Mouse (Mus musculus) stomach, embryonic 16.5 days (tissue): ENCODE measurements around the gene Ankrd65. TPM values are rescaled to one million over a fixed set of nuclear protein-coding genes. Genes with fewer than 3 reads are reported as not detected.

Experiments
- ATAC-seq: fragments of 200-750 bp; cut with Nextera tagmentation; 2 replicates; pipeline ENCODE4 v1.8.0; 2017; ENCODE audit warnings: moderate number of reproducible peaks, moderate TSS enrichment; ENCODE audit not compliant: insufficient read depth, low FRiP score
- H3K27ac ChIP-seq: fragments of 300-500 bp; sonication (generic); 2 replicates; pipeline ENCODE4 v1.5.1; 2014; ENCODE audit warnings: low read length
- H3K27me3 ChIP-seq: fragments of 300-500 bp; sonication (generic); 2 replicates; pipeline ENCODE4 v1.6.1; 2014; ENCODE audit warnings: low read length, control low read depth, mixed read lengths; ENCODE audit not compliant: control insufficient read depth, insufficient read depth
- H3K36me3 ChIP-seq: fragments of 300-500 bp; sonication (generic); 2 replicates; pipeline ENCODE4 v1.6.1; 2014; ENCODE audit warnings: low read length; ENCODE audit not compliant: control insufficient read depth, insufficient read depth
- H3K4me1 ChIP-seq: fragments of 300-500 bp; sonication (generic); 2 replicates; pipeline ENCODE4 v1.6.1; 2014; ENCODE audit warnings: low read length, control low read depth, mixed read lengths; ENCODE audit not compliant: control insufficient read depth, insufficient read depth
- H3K4me2 ChIP-seq: fragments of 300-500 bp; sonication (generic); 2 replicates; pipeline ENCODE4 v1.6.1; 2014; ENCODE audit warnings: low read depth, low read length, mixed read lengths
- H3K4me3 ChIP-seq: fragments of 300-500 bp; sonication (generic); replicated peaks from 2 replicates; pipeline ENCODE4 v1.5.1; 2014; ENCODE audit warnings: mild to moderate bottlenecking, low read length
- H3K9ac ChIP-seq: fragments of 300-500 bp; sonication (generic); 2 replicates; pipeline ENCODE4 v1.6.1; 2014; ENCODE audit warnings: low read length
- H3K9me3 ChIP-seq: fragments of 300-500 bp; sonication (generic); replicated peaks from 2 replicates; pipeline ENCODE4 v1.6.1; 2016; ENCODE audit warnings: low read length, control low read depth; ENCODE audit not compliant: control insufficient read depth
- WGBS: fragments of 180-500 bp; shearing (Covaris S2); extraction: QIAGEN DNeasy Blood & Tissue Kit; methylation state at CpG from one replicate; pipeline ENCODE4 v1.1.7; 2014; 5-methylcytosine and 5-hydroxymethylcytosine counted together
- polyA plus RNA-seq: library from polyadenylated mRNA; unstranded; fragments of >200 nt; fragmentation: Nextera tagmentation; extraction: Ambion mirVana; gene quantifications from 2 replicates; pipeline ENCODE4 v1.2.1, GENCODE M21; 2015

Ankrd65 gene
- polyA plus RNA-seq, 1 experiment from 2014 or later, result 0.35 TPM

DNA sequence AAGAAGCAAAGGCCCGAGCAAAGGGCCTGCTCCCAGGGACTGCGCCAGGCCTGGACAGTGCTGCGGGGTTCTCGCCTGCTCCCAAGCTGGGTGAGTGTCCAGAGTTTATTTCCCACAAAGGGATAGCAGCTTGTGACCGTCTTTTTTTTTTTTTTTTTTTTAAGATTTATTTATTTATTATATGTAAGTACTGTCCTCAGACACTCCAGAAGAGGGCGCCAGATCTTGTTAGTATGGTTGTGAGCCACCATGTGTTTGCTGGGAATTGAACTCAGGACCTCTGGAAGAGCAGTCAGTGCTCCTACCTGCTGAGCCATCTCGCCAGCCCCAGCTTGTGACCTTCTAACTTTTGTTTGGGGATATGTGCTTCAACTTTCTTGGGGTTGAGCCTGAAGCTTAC, 30.8 kb downstream of the Ankrd65 start:
- 72% methylated on average over 7 of the region's 7 CpGs for WGBS
- Histone ChIP-seq H3K36me3 (peaks cover 74% of the 10 kb centered on the region), H3K4me3 (no peak overlapping the region), H3K4me2 (no peak overlapping the region), H3K4me1 (no peaks in the 10 kb centered on the region), H3K27ac (no peak overlapping the region), H3K9me3 (no peaks in the 10 kb centered on the region), H3K27me3 (no peaks in the 10 kb centered on the region), H3K9ac (no peak overlapping the region)
- no peak for ATAC-seq

DNA sequence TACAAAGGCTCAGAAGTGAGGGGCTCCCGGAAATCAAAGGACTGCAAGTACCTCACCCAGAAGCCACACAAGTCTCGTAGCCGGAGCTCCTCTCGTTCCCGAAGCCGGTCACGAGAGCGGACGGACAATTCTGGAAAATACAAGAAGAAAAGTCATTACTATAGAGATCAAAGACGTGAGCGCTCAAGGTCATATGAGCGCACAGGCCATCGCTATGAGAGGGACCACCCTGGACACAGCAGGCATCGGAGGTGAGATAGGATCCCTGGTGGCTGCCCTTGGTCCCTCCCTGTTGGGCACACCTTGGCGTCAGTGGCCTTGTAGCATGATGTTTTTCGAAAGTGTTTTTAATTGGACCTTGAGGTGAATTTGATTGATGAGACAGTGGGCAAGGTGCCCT, 33.2 kb downstream of the Ankrd65 start:
- ATAC-seq, result no peak
- 93% methylated on average over 16 of the region's 16 CpGs for WGBS
- no peak overlapping the region for H3K4me2 ChIP-seq
- no peaks in the 10 kb centered on the region for H3K4me1 ChIP-seq
- no peaks in the 10 kb centered on the region for H3K27me3 ChIP-seq
- peaks cover 64% of the 10 kb centered on the region for H3K36me3 ChIP-seq
- H3K9ac ChIP-seq, result no peak overlapping the region
- H3K4me3 ChIP-seq, result no peak overlapping the region
- no peak overlapping the region for H3K27ac ChIP-seq
- no peaks in the 10 kb centered on the region for H3K9me3 ChIP-seq

DNA sequence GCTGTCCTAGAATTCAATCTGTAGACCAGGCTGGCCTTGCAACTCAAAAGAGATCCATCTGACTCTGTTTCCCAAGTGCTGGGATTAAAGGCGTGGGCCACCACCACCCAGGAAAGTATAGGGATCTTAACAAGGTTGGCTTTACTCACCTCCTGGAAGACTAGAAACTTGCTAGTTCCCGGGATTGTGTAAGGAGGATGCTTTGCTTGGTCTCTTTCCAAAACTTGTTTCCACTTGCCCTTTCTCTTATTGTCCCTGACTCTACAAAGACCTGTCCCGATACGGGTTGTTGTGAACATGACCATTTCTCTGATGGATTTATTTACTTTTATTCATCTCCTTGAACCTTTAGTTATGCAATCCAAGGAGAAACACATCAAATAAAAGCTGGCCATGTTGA, 39.6 kb downstream of the Ankrd65 start:
- 87% methylated on average over 4 of the region's 4 CpGs for WGBS
- Histone ChIP-seq H3K9ac (no peak overlapping the region), H3K4me1 (peaks cover 21% of the 10 kb centered on the region), H3K4me3 (no peak overlapping the region), H3K27me3 (no peaks in the 10 kb centered on the region), H3K36me3 (peaks cover 16% of the 10 kb centered on the region; the same call in 1 of the 2 replicates), H3K27ac (no peak overlapping the region), H3K9me3 (no peaks in the 10 kb centered on the region), H3K4me2 (no peak overlapping the region)
- no peak for ATAC-seq

DNA sequence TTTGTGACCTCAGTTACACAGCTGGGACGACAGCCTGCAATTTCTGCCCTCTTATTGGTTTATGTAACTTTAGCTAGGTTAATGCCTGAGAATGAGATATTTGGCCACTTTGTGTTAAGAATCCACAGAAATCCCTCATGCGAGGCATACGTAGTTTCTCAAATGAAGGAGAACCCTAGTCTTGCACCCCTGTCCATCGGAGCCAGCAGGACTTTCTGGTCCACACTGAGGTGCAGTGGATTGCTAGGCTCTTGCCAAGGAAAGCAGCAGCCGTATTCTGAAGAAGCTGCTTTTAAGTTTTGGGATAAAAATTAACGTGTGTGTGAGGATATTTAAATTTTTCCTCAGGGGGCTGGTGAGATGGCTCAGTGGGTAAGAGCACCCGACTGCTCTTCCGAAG, 40.4 kb downstream of the Ankrd65 start:
- no peak for ATAC-seq
- peaks cover 10% of the 10 kb centered on the region; the same call in 1 of the 2 replicates for H3K36me3 ChIP-seq
- peaks cover 21% of the 10 kb centered on the region for H3K4me1 ChIP-seq
- WGBS, result 51% methylated on average over 8 of the region's 8 CpGs
- peak overlapping the region; percentile 96 for H3K27ac ChIP-seq
- peak overlapping the region; percentile 88 for H3K4me3 ChIP-seq
- peak overlapping the region; percentile 55 for H3K9ac ChIP-seq
- H3K27me3 ChIP-seq, result no peaks in the 10 kb centered on the region
- no peaks in the 10 kb centered on the region for H3K9me3 ChIP-seq
- H3K4me2 ChIP-seq, result peak overlapping the region; percentile 98

DNA sequence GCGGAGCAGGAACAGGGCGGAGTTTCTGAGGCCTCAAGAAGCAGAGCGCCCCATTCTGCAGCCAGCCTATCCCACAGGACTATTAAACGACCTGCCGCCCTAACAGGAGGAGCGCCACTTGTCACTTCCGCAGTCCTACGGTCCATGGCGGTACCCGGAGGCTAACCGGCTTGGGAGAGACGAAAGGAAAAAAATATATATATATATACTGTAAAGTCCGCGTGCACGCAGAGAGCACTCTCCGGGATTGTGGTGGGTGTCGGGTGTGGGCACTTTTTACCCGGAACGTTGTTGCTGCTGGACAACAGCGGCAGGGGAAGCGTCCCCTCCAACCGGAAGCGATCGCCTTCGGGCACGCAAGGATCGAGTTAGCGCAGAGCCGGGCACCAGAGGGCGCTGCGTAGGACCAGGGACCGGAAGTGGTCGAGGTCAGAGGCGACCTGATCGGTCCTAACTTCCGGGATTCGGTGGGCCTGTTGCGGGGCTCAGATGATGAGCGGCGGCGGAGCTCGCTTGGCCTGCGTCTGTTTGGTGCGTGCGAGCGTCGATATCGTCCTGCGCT, 41.0 kb downstream of the Ankrd65 start, which contains the start of gene Aurkaip1:
TSS of gene Aurkaip1 (plus strand) at position 68 of the 562 bp plus-strand sequence.
- H3K4me2 ChIP-seq, result peak within 1 kb of the TSS; percentile 98
- peak; percentile 95 for ATAC-seq
- no peaks in the 10 kb centered on the region for H3K9me3 ChIP-seq
- peak within 1 kb of the TSS; percentile 88 for H3K4me3 ChIP-seq
- H3K27ac ChIP-seq, result peak within 1 kb of the TSS; percentile 96
- 0 out of 2 replicates have a peak, but pooled peaks cover 8% of the 10 kb centered on the region for H3K36me3 ChIP-seq
- peak within 1 kb of the TSS; percentile 93 for H3K9ac ChIP-seq
- H3K4me1 ChIP-seq, result peaks cover 21% of the 10 kb centered on the region
- no peaks in the 10 kb centered on the region for H3K27me3 ChIP-seq
- WGBS, result under 1% methylated on average over 49 of the region's 49 CpGs

DNA sequence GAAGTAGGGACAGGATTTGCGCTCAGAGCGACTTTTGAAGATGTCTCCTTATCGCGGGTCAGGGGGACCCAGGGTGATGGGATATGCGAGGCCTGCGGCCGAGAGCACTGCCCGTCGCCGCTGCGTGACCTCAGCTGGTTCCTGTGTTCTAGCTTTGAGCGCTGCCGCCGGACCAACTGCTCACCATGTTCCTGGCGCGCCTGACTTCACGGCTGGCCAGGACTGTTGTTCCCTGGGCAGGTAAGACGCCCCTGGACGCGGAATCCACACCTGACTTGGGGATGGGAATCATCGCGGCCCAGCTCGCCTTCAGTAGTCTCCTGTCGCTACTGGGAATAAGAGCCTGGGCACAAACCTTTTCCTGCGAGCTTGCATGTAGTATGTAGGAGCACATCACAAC, 41.6 kb downstream of the Ankrd65 start:
- Histone ChIP-seq H3K9me3 (no peaks in the 10 kb centered on the region), H3K4me2 (peak overlapping the region; percentile 98), H3K36me3 (0 out of 2 replicates have a peak, but pooled peaks cover 8% of the 10 kb centered on the region), H3K27ac (peak overlapping the region; percentile 96), H3K4me3 (peak overlapping the region; percentile 88), H3K27me3 (no peaks in the 10 kb centered on the region), H3K9ac (peak overlapping the region; percentile 93), H3K4me1 (peaks cover 21% of the 10 kb centered on the region)
- peak; percentile 1 for ATAC-seq
- WGBS, result under 1% methylated on average over 25 of the region's 25 CpGs

DNA sequence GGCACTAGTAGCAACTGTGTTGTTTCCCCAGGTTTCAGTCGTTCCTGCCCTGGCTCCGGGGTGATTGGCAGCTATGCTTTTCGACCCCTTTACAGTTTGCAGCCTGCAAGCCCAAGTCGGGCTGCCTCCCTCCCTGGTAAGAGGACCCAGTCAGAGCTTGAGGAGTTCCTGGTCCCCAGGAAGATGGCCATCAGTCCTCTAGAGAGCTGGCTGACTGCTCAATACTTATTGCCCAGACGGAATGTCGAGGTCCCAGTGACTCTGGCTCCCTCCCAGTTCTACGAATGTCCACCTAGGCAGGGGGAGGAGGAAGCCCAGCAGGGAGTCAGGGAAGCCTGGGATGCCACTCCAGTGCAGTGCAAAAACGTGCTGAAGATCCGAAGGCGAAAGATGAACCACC, 42.1 kb downstream of the Ankrd65 start:
- H3K4me3 ChIP-seq, result peak overlapping the region; percentile 88
- H3K27me3 ChIP-seq, result no peaks in the 10 kb centered on the region
- ATAC-seq, result no peak
- H3K4me1 ChIP-seq, result peaks cover 21% of the 10 kb centered on the region
- H3K9ac ChIP-seq, result peak overlapping the region; percentile 93
- H3K36me3 ChIP-seq, result 0 out of 2 replicates have a peak, but pooled peaks cover 8% of the 10 kb centered on the region
- 51% methylated on average over 10 of the region's 10 CpGs for WGBS
- H3K4me2 ChIP-seq, result peak overlapping the region; percentile 98
- no peaks in the 10 kb centered on the region for H3K9me3 ChIP-seq
- H3K27ac ChIP-seq, result peak overlapping the region; percentile 96

DNA sequence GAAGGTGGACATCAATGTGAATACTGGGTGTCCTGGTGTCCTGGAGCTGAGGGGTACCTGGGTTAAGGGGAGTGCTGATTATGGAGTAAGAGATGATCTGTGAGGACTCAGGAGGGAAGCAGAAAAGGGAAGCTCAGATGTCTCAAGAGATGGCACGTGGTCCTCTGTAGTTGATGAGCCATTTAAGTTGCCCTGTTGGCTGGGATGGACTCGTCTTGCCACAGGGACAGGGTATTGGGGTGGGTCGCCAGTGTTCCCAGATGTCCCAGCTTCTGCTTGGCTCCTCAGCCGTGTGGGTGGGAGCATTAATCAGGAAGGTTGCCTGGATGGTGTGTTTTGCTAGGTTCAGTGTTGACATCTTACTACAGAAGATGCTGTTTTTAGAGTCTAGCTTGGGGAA, 43.0 kb downstream of the Ankrd65 start:
- no peak overlapping the region for H3K9ac ChIP-seq
- H3K36me3 ChIP-seq, result 0 out of 2 replicates have a peak, but pooled peaks cover 3% of the 10 kb centered on the region
- H3K27me3 ChIP-seq, result no peaks in the 10 kb centered on the region
- no peak overlapping the region for H3K4me2 ChIP-seq
- H3K9me3 ChIP-seq, result no peaks in the 10 kb centered on the region
- no peak for ATAC-seq
- WGBS, result 74% methylated on average over 4 of the region's 4 CpGs
- H3K4me1 ChIP-seq, result peaks cover 30% of the 10 kb centered on the region
- H3K4me3 ChIP-seq, result no peak overlapping the region
- H3K27ac ChIP-seq, result no peak overlapping the region

DNA sequence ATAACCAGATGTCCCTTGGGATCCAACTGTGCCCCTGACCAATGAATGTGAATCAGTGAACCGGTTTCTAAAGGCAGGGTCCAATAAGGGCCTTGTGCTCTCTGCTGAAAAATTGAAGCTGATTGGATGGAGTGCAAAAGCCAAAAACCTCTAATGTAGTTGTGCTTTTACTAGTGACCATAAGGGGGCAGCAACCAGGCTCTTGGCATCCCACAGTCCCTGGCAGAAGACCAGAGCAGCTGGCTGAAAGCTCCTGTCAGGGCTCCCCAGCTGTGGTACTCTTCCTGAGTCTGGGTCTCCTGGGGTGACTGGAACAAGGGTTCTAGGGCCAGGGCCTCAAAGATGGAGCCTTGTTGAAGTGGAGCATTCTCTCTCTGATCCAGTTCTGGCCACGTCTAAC, 43.6 kb downstream of the Ankrd65 start:
- peak overlapping the region; percentile 51 for H3K27ac ChIP-seq

More for the DNA sequence above, 43.6 kb downstream of the Ankrd65 start:
- H3K4me2 ChIP-seq, result no peak overlapping the region
- H3K9ac ChIP-seq, result no peak overlapping the region
- H3K36me3 ChIP-seq, result 0 out of 2 replicates have a peak, but pooled peaks cover 3% of the 10 kb centered on the region
- H3K4me1 ChIP-seq, result peaks cover 35% of the 10 kb centered on the region
- WGBS, result 20% methylated on average over 2 of the region's 2 CpGs
- H3K27me3 ChIP-seq, result no peaks in the 10 kb centered on the region
- no peaks in the 10 kb centered on the region for H3K9me3 ChIP-seq
- no peak overlapping the region for H3K4me3 ChIP-seq
- peak; percentile 30; the same call in 1 of the 2 replicates for ATAC-seq
